Mouse (Mus musculus) spleen, postnatal 36 days (tissue): ENCODE results near the gene Npepps.
"Not testable (repeated sequence)": the region's sequence is repeated elsewhere in the genome, so short reads cannot be mapped to it uniquely, and the experiment has no call there.

ENCODE experiments used
- DNase-seq, 2 experiments: peaks; one replicate each; pipeline ENCODE4 v3.0.0; 2022; ENCODE audit warnings: low spot score in 2 of 2, mixed read lengths in 1 of 2

Npepps gene

GRCm38 (mm10) chr11:97241321-97241720 lies 39.1 kb downstream of the Npepps start:
- no peak for DNase-seq

- no peak for DNase-seq
Observed at GRCm38 (mm10) chr11:97237976-97238375, 42.5 kb downstream of the Npepps start.

- no peak for DNase-seq
Observed at GRCm38 (mm10) chr11:97232436-97232835, 48.0 kb downstream of the Npepps start.

- DNase-seq, result no peak
Observed at GRCm38 (mm10) chr11:97229396-97229795, 51.0 kb downstream of the Npepps start.

- DNase-seq, result no peak
Observed at GRCm38 (mm10) chr11:97228985-97229384, 51.5 kb downstream of the Npepps start.

- DNase-seq, result no peak
Observed at GRCm38 (mm10) chr11:97226131-97226530, 54.3 kb downstream of the Npepps start.

GRCm38 (mm10) chr11:97223485-97223884 lies 57.0 kb downstream of the Npepps start:
- DNase-seq, result no peak

GRCm38 (mm10) chr11:97221611-97222010 lies 58.8 kb downstream of the Npepps start:
- no peak for DNase-seq

GRCm38 (mm10) chr11:97220211-97220610 lies 60.2 kb downstream of the Npepps start:
- no peak for DNase-seq

- DNase-seq, result no peak
Observed at GRCm38 (mm10) chr11:97214411-97214810, 66.0 kb downstream of the Npepps start.

GRCm38 (mm10) chr11:97210728-97211400 lies 69.6 kb downstream of the Npepps start:
- no peak for DNase-seq

GRCm38 (mm10) chr11:97207011-97207422 lies 73.4 kb downstream of the Npepps start:
- no peak for DNase-seq

GRCm38 (mm10) chr11:97199519-97199918 lies 80.9 kb downstream of the Npepps start:
- DNase-seq, result no peak

- DNase-seq, result peak; percentile 26 to 38
Observed at GRCm38 (mm10) chr11:97198601-97199000, 81.8 kb downstream of the Npepps start.

GRCm38 (mm10) chr11:97197021-97197420 lies 83.4 kb downstream of the Npepps start:
- DNase-seq, result no peak

- no peak for DNase-seq
Observed at GRCm38 (mm10) chr11:97196541-97196940, 83.9 kb downstream of the Npepps start.

GRCm38 (mm10) chr11:97192621-97192951 lies 87.9 kb downstream of the Npepps start:
- DNase-seq, result no peak

- no peak for DNase-seq
Observed at GRCm38 (mm10) chr11:97191915-97192620, 88.4 kb downstream of the Npepps start.

GRCm38 (mm10) chr11:97190992-97191391 lies 89.4 kb downstream of the Npepps start:
- peak; percentile 25 to 40 for DNase-seq

GRCm38 (mm10) chr11:97189645-97190044 lies 90.8 kb downstream of the Npepps start:
- DNase-seq, result not testable (repeated sequence)

GRCm38 (mm10) chr11:97189231-97189630 lies 91.2 kb downstream of the Npepps start:
- DNase-seq, result no peak

- DNase-seq, result no peak
Observed at GRCm38 (mm10) chr11:97188643-97188955, 91.8 kb downstream of the Npepps start.
